Mouse (Mus musculus): Measurements from ENCODE around the gene Itgb7. TPM values are rescaled to one million over a fixed set of nuclear protein-coding genes. Genes with fewer than 3 reads are reported as not detected.

The Itgb7 gene
- total and polyA plus RNA-seq, 3 experiments = 7.4 to 15.2 TPM; not detected in 1

- peaks cover 5 to 28% of the 10 kb centered on the region in 2 experiments for H3K4me1 ChIP-seq (ENCODE audit: control insufficient read depth in 1 of 2, insufficient read depth in 2 of 2, low read length in 2 of 2)
- no peak overlapping the region for H3K27ac ChIP-seq (ENCODE audit: control insufficient read depth, low read depth, low read length)
- H3K4me3 ChIP-seq (ENCODE audit: control insufficient read depth in 1 of 2, insufficient read depth in 1 of 2, low read depth in 2 of 2, low read length in 2 of 2) = peak overlapping the region; percentile 67 to 79
- no peak for DNase-seq (ENCODE audit: low read depth, low spot score)
- TF ChIP-seq POLR2AphosphoS2 (IDR thresholded peaks at IDR 0.05; ENCODE audit: low read length) = no peak
- TF ChIP-seq ZNF384 (IDR thresholded peaks at IDR 0.05; ENCODE audit: low read depth, low read length) = peak; percentile 45
- no peak for TF ChIP-seq GABPA (IDR thresholded peaks at IDR 0.05; ENCODE audit: low read depth, low read length)
- no peak for TF ChIP-seq CTCF (IDR thresholded peaks at IDR 0.05 in 2 of 3, conservative IDR thresholded peaks at IDR 0.05 in 1 of 3; ENCODE audit: control insufficient read depth in 1 of 3, insufficient read depth in 1 of 3, low read depth in 2 of 3, low read length in 3 of 3, poor library complexity in 1 of 3, severe bottlenecking in 1 of 3)
- no peak for TF ChIP-seq TBP (IDR thresholded peaks at IDR 0.05; ENCODE audit: low read depth, low read length)
- no peak for TF ChIP-seq MAFK (IDR thresholded peaks at IDR 0.05; ENCODE audit: borderline replicate concordance, low read depth, low read length)
- TF ChIP-seq MAX (IDR thresholded peaks at IDR 0.05; ENCODE audit: low read length) = peak; percentile 56; the same call in 1 of the 2 replicates
- peak; percentile 64 for TF ChIP-seq MXI1 (IDR thresholded peaks at IDR 0.05; ENCODE audit: low read depth, low read length)
- TF ChIP-seq ETS1 (IDR thresholded peaks at IDR 0.05; ENCODE audit: low read depth, low read length) = no peak
- peaks cover 0 to 7% of the 10 kb centered on the region in 2 experiments; a peak in 2 of 4 replicates for H3K36me3 ChIP-seq (ENCODE audit: control insufficient read depth in 1 of 2, insufficient read depth in 2 of 2, low read length in 2 of 2)
- no peaks in the 10 kb centered on the region; the same call in 1 of the 2 replicates for H3K79me2 ChIP-seq (ENCODE audit: control insufficient read depth, insufficient read depth, low read length, poor library complexity)
- H3K9me3 ChIP-seq (replicated peaks; ENCODE audit: insufficient read depth, low read length) = no peaks in the 10 kb centered on the region
- peak overlapping the region; percentile 63 for H3K9ac ChIP-seq (ENCODE audit: control insufficient read depth, low read depth, low read length, poor library complexity, severe bottlenecking)
- H3K27me3 ChIP-seq (ENCODE audit: control insufficient read depth in 1 of 2, insufficient read depth in 2 of 2, low read length in 2 of 2) = peaks cover 12 to 21% of the 10 kb centered on the region in 2 experiments
Observed at GRCm38 (mm10) chr15:102245461-102245881, 13.7 kb upstream of the Itgb7 start.

GRCm38 (mm10) chr15:102244306-102245191 lies 12.8 kb upstream of the Itgb7 start:
- Histone ChIP-seq H3K79me2 (ENCODE audit: control insufficient read depth, insufficient read depth, low read length, poor library complexity) (no peaks in the 10 kb centered on the region; the same call in 1 of the 2 replicates), H3K9me3 (replicated peaks; ENCODE audit: insufficient read depth, low read length) (no peaks in the 10 kb centered on the region), H3K27ac (ENCODE audit: control insufficient read depth, low read depth, low read length) (no peak overlapping the region), H3K36me3 (ENCODE audit: control insufficient read depth in 1 of 2, insufficient read depth in 2 of 2, low read length in 2 of 2) (peaks cover 0 to 7% of the 10 kb centered on the region in 2 experiments; a peak in 2 of 4 replicates), H3K4me3 (ENCODE audit: control insufficient read depth in 1 of 2, insufficient read depth in 1 of 2, low read depth in 2 of 2, low read length in 2 of 2) (peak overlapping the region in 1 of 2 experiments; percentile 33; a peak in 3 of 4 replicates), H3K9ac (ENCODE audit: control insufficient read depth, low read depth, low read length, poor library complexity, severe bottlenecking) (peak overlapping the region; percentile 6; the same call in 1 of the 2 replicates), H3K27me3 (ENCODE audit: control insufficient read depth in 1 of 2, insufficient read depth in 2 of 2, low read length in 2 of 2) (peaks cover 12 to 19% of the 10 kb centered on the region in 2 experiments; a peak in 3 of 4 replicates), H3K4me1 (ENCODE audit: control insufficient read depth in 1 of 2, insufficient read depth in 2 of 2, low read length in 2 of 2) (peaks cover 5 to 28% of the 10 kb centered on the region in 2 experiments)
- no peak for DNase-seq (ENCODE audit: low read depth, low spot score)
- peak; percentile 89 for TF ChIP-seq ZNF384 (IDR thresholded peaks at IDR 0.05; ENCODE audit: low read depth, low read length)
- TF ChIP-seq KAT2A (conservative IDR thresholded peaks at IDR 0.05; ENCODE audit: low read depth, low read length) = no peak

Data from MEL (cell line).